Mouse (Mus musculus) mammary gland, adult 2 months (tissue): ENCODE data around the gene Gpr137b. TPM values are rescaled to one million over a fixed set of nuclear protein-coding genes. Genes with fewer than 3 reads are reported as not detected.

Experiments used
- polyA plus RNA-seq: library from polyadenylated mRNA; depleted of rRNA; stranded (reverse); fragments of >200 nt; gene quantifications from 2 replicates; pipeline ENCODE4 v1.2.3, GENCODE M21; 2012; ENCODE audit warnings: low replicate concordance; rRNA removed

Gene Gpr137b
- 37.9 and 76.3 TPM in 2 replicates for polyA plus RNA-seq

DNA sequence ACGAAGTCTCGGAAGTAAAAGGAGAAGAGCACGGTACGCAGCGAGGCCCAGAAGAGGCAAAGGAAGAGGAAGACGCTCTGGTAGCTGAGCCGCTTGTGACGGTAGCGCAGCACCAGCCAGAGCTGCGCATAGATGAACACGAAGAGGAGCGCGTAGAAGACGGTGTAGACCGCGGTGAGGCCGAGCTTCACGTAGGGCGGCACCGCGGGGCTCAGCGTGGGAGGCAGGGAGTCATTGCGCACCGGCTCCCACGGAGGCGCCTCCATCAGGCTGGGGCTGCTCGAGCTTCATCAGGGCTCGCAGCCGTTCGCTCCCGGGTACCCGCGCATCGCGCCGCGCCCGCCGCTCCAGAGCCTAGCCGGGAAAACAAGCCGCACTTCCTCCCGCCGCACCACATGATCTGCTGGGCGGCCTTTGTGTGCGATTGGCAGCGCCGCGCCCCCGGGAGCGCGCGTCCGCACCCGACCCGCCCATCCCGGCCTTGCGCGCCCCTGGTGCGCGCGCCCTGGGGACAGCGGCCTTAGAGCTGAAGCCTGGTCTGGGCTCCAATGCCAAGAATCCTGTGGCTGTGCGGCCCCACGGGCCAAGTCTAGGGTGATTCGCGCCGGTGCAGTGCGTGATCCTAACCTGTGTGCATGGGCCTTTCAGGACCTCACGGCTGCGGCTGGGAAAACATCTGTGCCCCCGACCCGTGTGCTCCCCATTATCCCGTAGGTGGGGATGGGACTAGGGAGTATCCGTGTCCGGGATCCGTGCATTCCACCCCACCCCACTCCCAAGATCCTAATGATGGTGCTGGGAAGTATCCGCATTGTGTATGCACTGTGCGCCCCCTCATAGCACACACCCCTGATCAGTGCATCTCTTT, at the start of gene Gpr137b:
Gene Gpr137b (minus strand): TSS at position 787 of the 868 bp plus-strand sequence.

GRCm38 (mm10) chr13:13437460-13438015, 43.7 kb upstream of the Gpr137b start, which contains the start of gene Nid1:
Gene Nid1 (plus strand): TSS chr13:13437551.

Other genes starting within 250 kb of the Gpr137b start
- not detected in 2 replicates for gene Prl2c5, start 211.3 kb downstream of the Gpr137b start, polyA plus RNA-seq
- 271 and 283 TPM in 2 replicates for gene Nid1, start 43.5 kb upstream of the Gpr137b start, polyA plus RNA-seq
- 6.9 and 8.6 TPM in 2 replicates for gene Lyst, start 196.4 kb upstream of the Gpr137b start, polyA plus RNA-seq